Mouse (Mus musculus): ENCODE measurements around the gene Ptprd.

DNA sequence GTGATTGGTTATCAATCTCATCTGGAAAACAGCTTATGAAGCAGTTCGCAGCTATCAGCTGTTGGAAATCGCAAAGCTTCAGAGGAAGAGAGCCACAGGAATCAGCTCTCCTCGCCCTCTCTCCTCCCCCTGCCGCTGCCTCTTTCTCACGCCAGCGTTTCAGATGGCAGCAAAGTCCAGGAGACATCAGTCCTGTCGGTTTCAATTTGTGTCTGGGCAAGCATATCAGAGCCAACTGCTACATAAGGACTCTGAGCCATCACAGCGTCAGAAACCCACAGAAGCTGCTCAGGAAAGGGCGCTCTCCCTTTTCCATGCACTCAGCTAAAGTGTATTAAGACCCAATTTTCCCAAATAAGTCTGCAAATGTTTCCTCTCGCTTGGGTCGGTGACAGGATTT, 1884.4 kb downstream of the Ptprd start:
- TF ChIP-seq POLR2A (IDR thresholded peaks at IDR 0.05; ENCODE audit: borderline replicate concordance, control insufficient read depth, low read depth, low read length): no peak
- no peak for TF ChIP-seq CTCF (IDR thresholded peaks at IDR 0.05; ENCODE audit: control insufficient read depth, insufficient read depth, low read length)
